Mouse (Mus musculus): ENCODE results near the gene Apba2.

Gene Apba2

DNA sequence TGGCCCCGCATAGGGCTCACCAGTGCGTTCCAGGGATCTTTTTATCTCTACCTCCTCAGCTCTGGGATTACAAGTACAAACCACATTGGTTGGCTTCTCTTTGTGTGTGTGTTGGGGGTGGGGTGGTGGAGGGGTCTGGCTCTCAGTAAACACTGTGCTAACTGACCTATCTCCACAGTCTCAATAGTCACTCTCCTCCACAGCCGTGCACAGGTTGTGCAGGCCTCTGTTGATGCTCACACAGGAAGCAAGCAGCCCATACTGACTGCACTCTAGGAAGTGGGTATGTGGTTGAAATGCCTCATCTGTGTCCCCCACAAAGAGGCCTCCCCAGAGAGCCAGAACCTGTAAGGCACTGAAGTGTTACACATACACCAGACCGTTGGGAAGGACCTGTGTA, 131.7 kb downstream of the Apba2 start:
- ChIA-PET POLR2A (interaction anchor here in 1 of 4 experiments (0.6 kb wide), 1 partner anchor 16 kb away, joined by 3 read pairs; no protein-coding TSS in a partner anchor), CTCF (interaction anchor here in 2 of 4 experiments (1.0 to 1.8 kb wide), 2 partner anchors 22 kb away, joined by 3 to 5 read pairs; no protein-coding TSS in a partner anchor)

DNA sequence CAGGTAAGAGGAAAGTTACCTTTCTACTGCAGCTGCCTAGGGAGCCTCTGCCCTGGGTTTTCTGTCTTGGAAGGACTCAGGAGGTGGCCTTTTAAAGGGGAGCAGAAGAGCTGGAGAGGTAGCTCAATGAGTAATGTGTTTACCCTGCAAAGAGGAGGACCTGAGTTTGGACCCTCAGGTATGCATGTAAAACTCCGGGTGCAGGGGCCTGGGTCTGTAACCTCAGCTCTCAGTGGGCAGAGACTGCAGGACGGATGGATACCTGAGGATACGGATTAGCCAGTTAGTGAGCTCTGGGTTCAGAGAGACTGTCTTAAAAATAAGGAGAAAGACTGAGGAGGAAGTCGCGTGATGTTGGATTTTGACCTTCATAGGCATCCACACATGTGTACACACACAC, 132.4 kb downstream of the Apba2 start:
- CTCF ChIA-PET, result interaction anchor here in 1 of 4 experiments (1.8 kb wide), 1 partner anchor 23 kb away, joined by 5 read pairs; no protein-coding TSS in a partner anchor

DNA sequence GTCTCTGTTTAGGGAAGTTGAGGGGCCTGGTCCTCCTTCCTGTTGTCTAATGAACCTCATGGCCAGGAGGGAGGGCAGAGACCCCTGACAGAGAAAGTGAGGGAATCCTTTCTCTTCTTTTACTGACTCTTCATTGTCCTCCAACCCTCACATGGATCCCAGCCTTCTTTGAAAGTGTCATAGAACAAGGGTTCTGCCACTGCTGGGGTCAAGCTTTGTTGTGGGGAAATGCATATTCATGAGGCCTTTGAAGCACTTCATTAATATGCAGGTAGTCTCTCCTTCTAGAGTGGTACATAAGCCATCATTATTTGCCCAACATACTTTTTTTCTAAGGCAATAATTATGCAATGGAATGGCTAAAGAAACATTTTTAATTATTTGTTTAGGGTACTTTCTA, 133.0 kb downstream of the Apba2 start:
- CTCF ChIA-PET, result interaction anchor here in 1 of 4 experiments (1.8 kb wide), 1 partner anchor 24 kb away, joined by 5 read pairs; no protein-coding TSS in a partner anchor
- POLR2A ChIA-PET, result interaction anchor here in 1 of 4 experiments (1.2 kb wide), 1 partner anchor 132 kb away, joined by 3 read pairs; no protein-coding TSS in a partner anchor

More for the DNA sequence above, 132.4 kb downstream of the Apba2 start:
- POLR2A ChIA-PET, result interaction anchor here in 1 of 4 experiments (1.2 kb wide), 1 partner anchor 131 kb away, joined by 3 read pairs; no protein-coding TSS in a partner anchor

DNA sequence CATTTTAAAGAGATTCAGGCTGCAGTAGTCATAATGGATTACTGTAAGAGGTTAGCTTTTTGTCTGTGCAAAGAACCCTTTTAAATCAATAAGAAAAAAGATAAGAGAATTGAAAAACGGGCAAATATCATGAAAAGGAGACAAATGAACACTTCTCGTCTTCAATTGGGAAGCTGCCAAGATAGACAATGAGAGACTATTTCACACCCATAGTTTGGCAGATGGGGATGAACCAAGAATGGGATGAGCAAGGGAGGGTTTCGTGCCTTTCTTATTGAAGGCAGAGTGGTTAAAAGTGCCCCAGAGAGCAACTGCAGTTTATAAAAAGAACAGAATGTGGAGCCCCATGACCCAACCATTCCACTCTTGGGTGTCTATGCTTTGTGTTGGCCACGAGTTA, 137.4 kb downstream of the Apba2 start:
- CTCF ChIA-PET, result no interaction called here
- POLR2A ChIA-PET, result no interaction called here

DNA sequence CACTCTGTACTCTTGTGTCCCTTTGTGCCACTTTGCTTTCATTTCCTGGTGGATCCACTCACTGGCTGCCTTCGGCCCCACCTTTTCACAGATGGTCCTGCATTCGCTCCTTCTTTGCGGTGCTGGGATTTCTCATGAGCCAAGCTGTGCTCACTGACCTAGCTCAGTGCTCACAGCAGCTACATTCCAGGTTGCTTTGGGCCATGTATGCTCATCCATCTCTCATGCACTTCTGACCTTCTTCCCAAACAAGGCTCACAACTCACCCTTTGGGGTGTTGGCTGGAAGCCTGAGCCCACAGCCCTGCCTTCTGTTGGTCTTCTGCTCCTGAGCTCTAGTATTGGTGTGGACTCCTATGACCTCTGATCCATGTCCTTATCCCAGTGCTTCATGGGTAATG, 139.1 kb downstream of the Apba2 start:
- CTCF ChIA-PET, result no interaction called here
- POLR2A ChIA-PET, result no interaction called here

DNA sequence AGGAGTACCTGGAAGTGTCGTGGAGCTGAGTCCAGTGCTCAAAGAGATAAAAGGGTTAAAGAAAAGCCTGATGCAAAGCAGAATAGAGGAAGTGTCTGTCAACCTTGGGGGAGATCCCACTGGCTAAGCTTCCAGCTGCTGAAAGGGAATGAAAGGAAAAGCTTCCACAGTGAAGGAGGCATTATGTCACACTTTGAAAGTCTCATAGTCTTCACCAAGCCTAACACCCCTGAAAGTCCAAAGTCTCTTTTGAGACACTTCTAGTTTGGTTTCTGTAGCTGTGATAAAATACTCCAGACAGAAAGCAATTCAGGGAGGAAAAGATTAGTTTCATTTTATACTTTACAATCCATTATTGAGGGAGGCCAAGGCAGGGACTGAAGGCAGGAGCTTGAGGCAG, 141.4 kb downstream of the Apba2 start:
- ChIA-PET CTCF (no interaction called here), POLR2A (no interaction called here)

DNA sequence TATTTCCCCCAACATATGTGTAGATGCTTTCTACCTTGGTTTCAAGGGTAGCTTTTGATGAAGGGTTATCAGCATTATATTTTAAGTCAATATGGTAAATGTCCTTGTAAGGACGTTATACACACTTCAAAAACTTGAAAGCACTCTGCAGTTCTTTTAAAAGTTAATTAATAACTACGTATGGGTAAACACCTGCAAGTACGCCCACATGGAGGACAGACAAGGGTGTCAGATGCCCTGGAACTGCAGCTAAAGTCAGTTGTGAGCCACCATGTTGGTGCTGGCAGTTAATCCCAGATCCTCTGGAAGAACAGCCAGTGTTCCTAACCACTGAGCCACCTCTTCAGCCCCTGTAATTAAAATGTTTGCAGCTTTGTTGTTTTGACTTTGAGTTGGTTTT, 144.0 kb downstream of the Apba2 start:
- ChIA-PET CTCF (no interaction called here), POLR2A (interaction anchor here in 1 of 4 experiments (0.7 kb wide), 1 partner anchor 962 kb away, joined by 3 read pairs; no protein-coding TSS in a partner anchor)

DNA sequence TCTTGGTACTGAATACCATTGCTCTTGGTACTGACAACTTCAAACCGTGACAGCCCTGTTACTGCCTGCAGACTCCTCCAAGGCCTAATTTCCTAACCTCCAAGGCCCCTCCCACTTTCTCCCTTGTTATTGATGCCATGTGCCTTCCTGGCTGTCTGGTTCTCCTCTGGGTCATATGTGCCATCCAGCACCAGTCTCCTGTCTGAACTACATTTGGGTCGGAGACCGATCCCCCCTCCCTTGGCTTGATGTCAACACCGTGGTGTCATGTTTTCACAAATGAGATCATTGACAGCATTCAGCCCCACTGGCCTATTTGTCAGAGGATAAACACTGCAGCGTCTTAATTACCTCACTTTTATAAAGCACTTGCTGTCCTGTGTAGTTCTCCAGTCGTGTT, 144.5 kb downstream of the Apba2 start:
- POLR2A ChIA-PET, result interaction anchor here in 1 of 4 experiments (0.7 kb wide), 1 partner anchor 962 kb away, joined by 3 read pairs; no protein-coding TSS in a partner anchor
- CTCF ChIA-PET, result no interaction called here

DNA sequence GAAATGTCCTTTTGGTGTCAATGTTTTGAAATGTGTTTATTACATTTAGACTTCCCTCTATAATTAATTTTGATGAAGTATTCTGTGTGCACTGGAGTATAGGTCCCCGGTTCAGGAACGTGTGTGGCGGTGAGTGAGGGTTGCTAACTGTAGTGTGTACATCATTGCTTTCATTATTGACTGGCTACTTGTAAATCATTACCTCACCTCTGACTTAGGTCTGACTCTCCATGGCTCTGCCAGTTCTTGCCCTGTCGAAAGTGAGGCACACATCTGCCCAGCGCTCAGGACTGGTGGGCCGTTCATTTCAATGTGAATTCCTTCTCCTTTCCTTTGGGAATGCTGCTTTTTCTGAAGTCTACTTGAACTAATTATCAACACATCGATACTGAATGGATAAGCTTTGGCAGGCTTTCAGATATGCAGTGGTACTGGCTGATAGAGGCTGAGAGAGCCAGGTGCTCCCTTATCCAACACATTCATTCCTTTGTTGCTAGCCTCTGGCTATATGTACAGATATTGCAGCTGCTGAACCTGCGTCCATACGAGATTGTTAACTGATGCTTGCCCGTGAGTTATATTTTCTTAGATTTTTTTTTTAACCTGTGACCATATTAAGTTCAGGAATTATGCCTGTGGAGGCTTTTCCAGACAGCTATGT, 147.6 kb downstream of the Apba2 start:
- ChIA-PET CTCF (no interaction called here), POLR2A (no interaction called here)

DNA sequence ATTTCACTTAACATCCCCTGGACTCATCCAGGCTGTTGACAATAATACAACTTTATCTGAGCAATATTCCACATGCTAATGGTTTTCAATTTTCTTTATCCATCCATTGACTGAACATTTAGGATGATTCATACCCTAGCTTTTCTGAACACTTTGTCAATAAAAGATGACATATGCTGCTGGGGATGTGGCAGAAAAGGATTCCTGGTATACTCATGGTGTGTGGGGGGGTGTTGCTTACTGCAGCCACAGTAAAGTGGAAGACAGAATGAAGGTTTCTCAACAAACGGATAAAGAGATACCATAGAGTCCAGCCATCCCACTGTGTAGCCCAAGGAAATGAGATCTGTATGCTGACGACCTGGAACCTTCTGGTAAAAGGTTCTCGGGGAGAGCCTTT, 150.5 kb downstream of the Apba2 start:
- POLR2A ChIA-PET, result no interaction called here
- CTCF ChIA-PET, result no interaction called here

DNA sequence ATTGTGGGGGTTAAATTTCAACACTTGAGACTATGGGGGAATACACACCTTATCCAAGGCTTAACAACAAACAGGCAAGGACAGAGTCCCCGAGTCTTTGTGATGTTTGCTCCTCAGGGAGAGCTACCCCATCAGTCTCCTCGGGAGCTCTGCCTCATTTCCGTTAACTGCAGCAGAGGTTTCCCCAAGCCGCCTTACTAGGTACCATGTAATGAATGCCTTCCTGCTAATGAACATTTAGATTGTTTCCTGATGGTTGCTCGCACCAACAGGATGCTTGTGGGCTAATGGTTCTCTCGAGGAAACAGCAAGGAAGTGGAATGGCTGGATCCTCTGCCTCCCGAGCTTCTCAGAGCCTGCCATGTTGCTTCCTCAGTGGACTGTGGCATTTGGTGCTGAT, 155.3 kb downstream of the Apba2 start:
- ChIA-PET POLR2A (interaction anchor here in 1 of 4 experiments (0.7 kb wide), 1 partner anchor 31 kb away, joined by 3 read pairs; no protein-coding TSS in a partner anchor), CTCF (no interaction called here)

DNA sequence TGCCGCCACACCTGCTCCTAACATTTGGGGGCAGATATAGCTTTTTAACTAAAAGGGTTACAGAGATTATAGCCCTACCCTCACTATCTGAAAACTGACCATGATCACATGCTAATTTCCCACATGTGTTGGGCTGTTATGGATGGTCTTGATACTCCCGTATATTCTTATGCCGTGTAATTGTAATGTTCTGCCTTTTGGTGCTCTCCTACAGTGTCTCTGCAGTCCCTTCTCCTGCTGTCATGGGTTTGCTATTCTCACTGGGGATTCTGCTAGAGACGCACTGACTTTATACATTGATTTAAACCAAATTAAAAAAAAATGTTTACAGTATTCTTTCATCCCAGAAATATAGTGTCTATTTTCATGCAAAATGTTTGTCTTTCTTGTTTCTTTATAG, 157.4 kb downstream of the Apba2 start:
- ChIA-PET CTCF (interaction anchor here in 1 of 4 experiments (0.6 kb wide), 1 partner anchor 82 kb away, joined by 4 read pairs; no protein-coding TSS in a partner anchor), POLR2A (no interaction called here)

DNA sequence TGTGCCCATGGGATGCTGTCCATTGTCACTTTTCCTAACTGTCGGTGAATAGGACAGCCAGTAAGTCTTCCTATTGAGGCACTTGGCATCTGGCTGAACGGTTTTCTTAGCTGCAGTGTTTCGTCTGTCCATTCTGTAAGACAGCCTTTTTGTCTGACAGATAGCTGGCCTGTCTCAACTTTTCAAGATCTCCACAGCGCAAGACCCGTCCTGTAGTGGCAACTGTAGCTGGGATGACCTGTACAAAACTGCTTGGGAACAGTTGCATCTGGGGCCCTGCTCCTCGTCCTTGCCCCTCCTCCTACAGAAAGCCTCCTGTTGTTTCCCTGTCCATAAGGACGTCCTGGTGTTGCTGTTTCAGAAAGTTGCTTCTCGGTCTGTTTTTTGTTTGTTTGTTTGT, 157.8 kb downstream of the Apba2 start:
- POLR2A ChIA-PET, result no interaction called here
- CTCF ChIA-PET, result interaction anchor here in 1 of 4 experiments (0.6 kb wide), 1 partner anchor 82 kb away, joined by 4 read pairs; no protein-coding TSS in a partner anchor

DNA sequence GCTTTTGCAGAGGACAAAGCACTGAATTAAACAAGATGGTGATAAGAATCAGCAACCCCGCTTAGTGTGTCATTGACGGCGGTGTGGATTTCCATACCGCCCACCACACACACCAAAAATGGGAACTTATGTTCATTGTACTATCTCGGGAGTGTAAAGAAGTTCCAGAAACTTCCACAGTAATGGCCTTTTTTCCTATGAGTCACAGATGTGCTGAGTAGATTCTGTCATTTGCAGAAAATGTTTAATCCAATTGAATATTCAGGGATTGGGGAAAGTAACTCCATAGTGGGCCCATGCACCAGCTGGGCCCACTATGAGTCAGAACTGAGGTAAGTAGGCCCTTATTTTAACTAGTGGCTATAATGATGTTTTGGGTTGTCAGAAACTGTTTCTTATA, 161.0 kb downstream of the Apba2 start:
- ChIA-PET CTCF (no interaction called here), POLR2A (no interaction called here)

DNA sequence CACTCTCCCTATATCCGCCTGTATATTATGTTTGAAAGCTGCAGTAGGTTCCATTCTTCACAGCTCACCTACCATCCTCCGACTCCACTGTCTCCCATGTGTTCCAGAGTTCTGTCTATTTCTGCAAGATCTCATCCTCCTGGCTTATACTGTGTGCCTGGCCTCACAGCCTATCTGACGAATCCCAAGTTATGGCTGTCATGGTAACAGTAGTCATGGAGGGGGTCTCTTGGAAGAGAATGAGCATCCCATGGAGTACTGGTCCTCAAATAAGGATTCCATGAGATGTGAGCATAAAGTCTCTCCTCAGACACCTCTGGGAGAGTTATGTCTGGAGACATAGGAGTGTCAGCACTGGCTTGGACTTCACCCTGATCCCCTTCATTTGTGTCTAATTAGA, 162.1 kb downstream of the Apba2 start:
- CTCF ChIA-PET, result no interaction called here
- POLR2A ChIA-PET, result no interaction called here

DNA sequence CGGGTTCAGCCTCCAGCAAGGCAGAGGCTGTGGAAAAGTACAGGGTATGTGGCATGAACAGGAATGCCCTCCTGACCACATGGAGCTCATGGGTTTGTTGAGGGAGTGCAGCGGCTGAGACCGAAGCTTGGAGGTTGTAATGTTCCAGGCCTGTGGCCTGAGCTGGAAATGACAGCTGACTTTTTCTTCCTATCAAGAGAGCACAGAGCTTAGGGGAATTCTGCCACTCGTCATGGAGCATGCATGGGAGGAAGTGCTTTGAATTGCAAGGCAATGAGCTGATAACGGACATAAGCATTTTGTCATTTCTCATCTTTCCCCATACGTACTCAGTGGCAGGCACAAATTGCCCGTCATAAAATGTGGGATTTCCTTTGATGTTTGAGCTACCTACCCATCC, 163.6 kb downstream of the Apba2 start:
- CTCF ChIA-PET, result interaction anchor here in 1 of 4 experiments (0.5 kb wide), 1 partner anchor 604 kb away, joined by 4 read pairs; no protein-coding TSS in a partner anchor

DNA sequence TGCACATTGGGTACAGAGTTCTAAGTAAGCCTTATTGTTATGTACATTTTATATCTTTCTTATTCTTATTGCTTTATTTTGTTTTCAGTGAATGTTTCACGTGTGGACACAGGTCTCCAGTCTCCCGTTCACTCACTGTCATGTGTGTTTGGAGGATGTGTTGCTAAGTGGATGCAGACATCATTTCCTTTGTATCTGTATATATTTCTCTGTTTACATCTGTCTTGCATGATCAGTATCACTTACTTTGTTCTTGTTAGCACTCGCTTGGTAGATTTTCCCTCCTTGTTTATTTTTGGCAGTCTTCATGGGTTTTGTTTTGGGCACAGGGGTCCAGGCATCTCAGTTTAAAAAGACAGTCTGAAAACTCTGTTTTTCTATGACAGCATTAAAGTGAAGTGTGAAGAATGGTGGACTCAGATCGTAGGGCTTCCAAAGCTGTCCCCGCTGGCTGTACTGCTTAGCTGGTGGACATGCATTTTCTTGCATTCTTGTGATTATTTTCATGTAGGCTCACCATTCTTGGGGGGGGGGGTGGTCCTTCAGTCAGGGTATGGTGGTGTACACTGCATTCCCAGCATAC, 164.3 kb downstream of the Apba2 start:
- POLR2A ChIA-PET, result no interaction called here
- CTCF ChIA-PET, result interaction anchor here in 1 of 4 experiments (0.5 kb wide), 1 partner anchor 603 kb away, joined by 4 read pairs; no protein-coding TSS in a partner anchor

More for the DNA sequence above, 163.6 kb downstream of the Apba2 start:
- POLR2A ChIA-PET, result no interaction called here

DNA sequence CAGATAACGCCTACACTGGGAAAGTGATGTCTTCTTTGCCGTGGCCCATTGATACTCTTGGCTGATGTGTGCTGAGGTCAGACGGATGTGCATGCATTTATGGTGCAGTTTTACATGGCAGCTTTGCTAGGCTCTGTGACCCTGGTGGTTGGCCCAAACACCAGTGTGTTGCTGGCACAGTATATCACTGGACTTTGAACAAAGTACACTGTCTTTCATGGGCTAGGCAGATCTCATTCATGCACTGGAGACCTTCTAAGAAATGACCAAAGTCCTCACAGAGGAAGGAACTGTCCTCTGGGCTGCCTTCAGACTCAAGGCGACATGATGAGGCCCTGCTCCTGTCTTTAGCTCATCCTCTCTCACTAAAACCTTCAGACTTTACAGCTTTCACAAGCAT, 166.5 kb downstream of the Apba2 start:
- ChIA-PET CTCF (interaction anchor here in 1 of 4 experiments (0.6 kb wide), 1 partner anchor 715 kb away, joined by 3 read pairs; no protein-coding TSS in a partner anchor), POLR2A (interaction anchor here in 1 of 4 experiments (0.6 kb wide), 1 partner anchor 78 kb away, joined by 3 read pairs; no protein-coding TSS in a partner anchor)

DNA sequence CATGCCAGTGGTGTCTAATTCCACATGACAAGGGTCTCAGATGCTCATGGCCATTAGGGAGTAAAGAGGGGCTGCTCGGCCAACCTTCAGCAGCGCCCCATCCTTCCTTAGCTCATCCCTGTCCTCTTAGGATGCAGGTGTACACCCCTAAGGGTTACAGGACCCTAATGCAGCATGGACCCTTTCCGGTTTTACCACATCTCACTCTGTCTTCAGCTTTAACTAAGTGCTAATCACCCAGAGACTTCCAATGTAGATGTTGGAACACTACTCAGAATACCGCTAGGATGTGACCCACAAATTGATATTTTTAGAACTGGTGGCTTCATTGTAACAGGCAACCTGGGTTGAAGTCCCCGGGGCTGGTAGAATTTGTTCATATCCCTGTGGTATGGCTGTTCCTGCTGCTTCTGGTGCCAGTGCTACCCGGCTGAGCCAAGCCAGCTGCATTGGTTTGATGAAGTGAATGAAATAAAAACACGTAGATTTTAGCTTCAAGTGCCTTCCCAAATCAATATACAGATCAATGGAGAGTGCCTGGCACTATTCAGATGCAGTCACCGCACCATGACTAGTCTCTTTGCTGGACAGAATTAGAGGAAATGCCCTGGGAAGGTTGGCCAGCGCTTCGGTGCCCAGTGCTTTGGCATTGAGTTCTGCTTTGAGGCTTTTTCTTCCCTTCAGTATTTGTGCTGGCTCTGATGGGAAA, 178.4 kb downstream of the Apba2 start:
- ChIA-PET CTCF (no interaction called here), POLR2A (no interaction called here)

DNA sequence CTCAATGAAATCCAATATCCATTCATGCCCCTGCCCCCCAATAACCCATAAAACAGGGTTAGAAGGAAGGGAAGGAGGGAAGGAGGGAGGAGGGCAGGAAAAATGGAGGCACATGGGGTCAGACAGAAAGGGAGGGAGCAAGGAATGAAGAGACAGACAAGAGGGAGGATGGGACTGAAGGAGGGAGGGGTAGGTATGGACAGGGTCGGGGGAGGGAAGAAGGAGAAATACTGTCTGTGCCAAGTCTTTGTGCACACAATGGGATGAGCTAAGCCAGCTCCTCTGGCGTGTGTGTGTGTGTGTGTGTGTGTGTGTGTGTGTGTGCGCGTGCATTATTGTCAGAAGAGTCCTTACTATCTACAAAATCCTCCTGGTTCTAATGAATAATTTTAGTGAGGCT, 183.4 kb downstream of the Apba2 start:
- ChIA-PET CTCF (no interaction called here), POLR2A (no interaction called here)
